Mouse (Mus musculus) forebrain, embryonic 16.5 days (tissue): ENCODE results near the gene Rnase13. TPM values are rescaled to one million over a fixed set of nuclear protein-coding genes. Genes with fewer than 3 reads are reported as not detected.

Source experiments
- ATAC-seq: fragments of 200-750 bp; cut with Nextera tagmentation; 2 replicates; pipeline ENCODE4 v1.8.0; 2017; ENCODE audit warnings: mild to moderate bottlenecking, moderate library complexity
- H3K27ac ChIP-seq: fragments of 300-500 bp; sonication (generic); 2 replicates; pipeline ENCODE4 v1.5.1; 2014; ENCODE audit warnings: low read length, control low read depth
- H3K27me3 ChIP-seq: fragments of 300-500 bp; sonication (generic); replicated peaks from 2 replicates; pipeline ENCODE4 v1.6.1; 2014; ENCODE audit warnings: low read length; ENCODE audit not compliant: control insufficient read depth, insufficient read depth
- H3K36me3 ChIP-seq: fragments of 300-500 bp; sonication (generic); 2 replicates; pipeline ENCODE4 v1.6.1; 2014; ENCODE audit not compliant: control insufficient read depth, insufficient read depth
- H3K4me1 ChIP-seq: fragments of 300-500 bp; sonication (generic); replicated peaks from 2 replicates; pipeline ENCODE4 v1.6.1; 2014; ENCODE audit warnings: low read length; ENCODE audit not compliant: control insufficient read depth, insufficient read depth
- H3K4me2 ChIP-seq: fragments of 300-500 bp; sonication (generic); 2 replicates; pipeline ENCODE4 v1.6.1; 2014; ENCODE audit warnings: mild to moderate bottlenecking, low read length, control low read depth
- H3K4me3 ChIP-seq: fragments of 300-500 bp; sonication (generic); replicated peaks from 2 replicates; pipeline ENCODE4 v1.5.1; 2014; ENCODE audit warnings: mild to moderate bottlenecking, low read length, control low read depth
- H3K9ac ChIP-seq: fragments of 300-500 bp; sonication (generic); replicated peaks from 2 replicates; pipeline ENCODE4 v1.6.1; 2014; ENCODE audit warnings: low read depth, low read length, control low read depth
- H3K9me3 ChIP-seq: fragments of 300-500 bp; sonication (generic); 2 replicates; pipeline ENCODE4 v1.6.1; 2016; ENCODE audit warnings: low read length; ENCODE audit not compliant: control insufficient read depth
- WGBS: fragments of 180-500 bp; shearing (Covaris S2); extraction: QIAGEN DNeasy Blood & Tissue Kit; methylation state at CpG from one replicate; pipeline ENCODE4 v1.1.7; 2014; 5-methylcytosine and 5-hydroxymethylcytosine counted together
- polyA plus RNA-seq: library from polyadenylated mRNA; unstranded; fragments of >200 nt; fragmentation: Nextera tagmentation; extraction: Ambion mirVana; gene quantifications from 2 replicates; pipeline ENCODE4 v1.2.1, GENCODE M21; 2015

Rnase13 gene
- not detected in 2 replicates for polyA plus RNA-seq

- ATAC-seq = no peak
- Histone ChIP-seq H3K36me3 (no peaks in the 10 kb centered on the region), H3K9me3 (no peaks in the 10 kb centered on the region), H3K4me3 (no peak within 1 kb of the TSS), H3K4me1 (peaks cover 10% of the 10 kb centered on the region), H3K4me2 (no peak within 1 kb of the TSS), H3K27me3 (no peaks in the 10 kb centered on the region), H3K9ac (no peak within 1 kb of the TSS), H3K27ac (no peak within 1 kb of the TSS)
- WGBS = 62% methylated on average over 7 of the region's 7 CpGs
These were observed at the start of gene Rnase13 for GRCm38 (mm10) chr14:51922571-51922865. Gene Rnase13, minus strand, starts transcription at chr14:51922773.

GRCm38 (mm10) chr14:51967400-51967799 is 44.8 kb upstream of the Rnase13 start:
- WGBS = 62% methylated on average over 3 of the region's 3 CpGs
- Histone ChIP-seq H3K9me3 (no peaks in the 10 kb centered on the region), H3K4me2 (no peak overlapping the region), H3K4me1 (no peaks in the 10 kb centered on the region), H3K27me3 (no peaks in the 10 kb centered on the region), H3K9ac (no peak overlapping the region), H3K27ac (no peak overlapping the region), H3K4me3 (no peak overlapping the region), H3K36me3 (no peaks in the 10 kb centered on the region)
- no peak for ATAC-seq

GRCm38 (mm10) chr14:51960316-51960715 is 37.7 kb upstream of the Rnase13 start:
- H3K4me3 ChIP-seq = no peak overlapping the region
- no peak overlapping the region for H3K4me2 ChIP-seq
- H3K9me3 ChIP-seq = no peaks in the 10 kb centered on the region
- 83% methylated on average over 2 of the region's 2 CpGs for WGBS
- ATAC-seq = no peak
- H3K27me3 ChIP-seq = no peaks in the 10 kb centered on the region
- H3K36me3 ChIP-seq = no peaks in the 10 kb centered on the region
- no peak overlapping the region for H3K27ac ChIP-seq
- no peak overlapping the region for H3K9ac ChIP-seq
- no peaks in the 10 kb centered on the region for H3K4me1 ChIP-seq

DNA sequence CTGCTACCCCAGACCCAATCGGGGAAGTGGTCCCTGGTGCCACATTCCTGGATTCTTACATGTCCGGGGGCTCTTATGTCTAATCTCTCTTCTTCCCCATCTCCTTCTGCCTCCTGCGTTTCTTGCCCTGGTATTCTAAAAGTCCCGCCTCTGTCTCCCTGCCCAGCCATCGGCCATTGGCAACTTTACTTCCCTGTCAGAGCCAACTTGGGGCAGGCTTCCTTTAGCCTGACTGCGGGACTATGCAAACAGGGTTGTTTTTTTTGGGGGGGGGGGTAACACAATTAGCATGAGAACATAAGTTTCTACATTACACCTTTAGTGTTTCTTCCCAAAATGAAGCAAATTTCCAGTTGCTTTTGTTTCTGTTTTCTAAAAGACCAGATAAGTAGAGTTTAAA is 20.8 kb upstream of the Rnase13 start:
- Histone ChIP-seq H3K4me3 (no peak overlapping the region), H3K4me2 (no peak overlapping the region), H3K4me1 (no peaks in the 10 kb centered on the region), H3K27me3 (no peaks in the 10 kb centered on the region), H3K27ac (no peak overlapping the region), H3K36me3 (no peaks in the 10 kb centered on the region), H3K9me3 (no peaks in the 10 kb centered on the region), H3K9ac (no peak overlapping the region)
- WGBS = 84% methylated on average over 6 of the region's 6 CpGs
- ATAC-seq = no peak

DNA sequence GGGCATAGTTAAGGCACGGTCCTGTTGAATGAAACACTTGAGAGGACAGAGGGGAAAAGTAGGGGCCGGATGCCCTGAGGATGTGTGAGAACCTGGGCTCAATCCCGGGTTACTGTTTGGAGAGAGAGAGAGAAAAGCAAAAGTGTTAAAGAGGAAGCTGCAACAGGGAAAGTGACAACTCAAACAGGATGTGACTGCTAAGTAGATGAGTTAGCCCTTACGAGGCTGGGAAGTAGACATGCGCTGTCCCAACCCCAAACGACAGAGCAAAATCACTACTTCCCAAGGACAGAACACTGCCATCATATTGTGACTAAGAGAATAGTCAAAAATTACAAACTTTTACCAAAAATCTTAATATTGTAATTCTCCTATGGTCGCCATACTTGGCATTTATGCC is 19.7 kb upstream of the Rnase13 start:
- no peak for ATAC-seq
- 72% methylated on average over 7 of the region's 7 CpGs for WGBS
- no peak overlapping the region for H3K9ac ChIP-seq
- H3K4me2 ChIP-seq = no peak overlapping the region
- no peak overlapping the region for H3K27ac ChIP-seq
- H3K27me3 ChIP-seq = no peaks in the 10 kb centered on the region
- H3K4me3 ChIP-seq = no peak overlapping the region
- H3K36me3 ChIP-seq = no peaks in the 10 kb centered on the region
- H3K9me3 ChIP-seq = no peaks in the 10 kb centered on the region
- no peaks in the 10 kb centered on the region for H3K4me1 ChIP-seq

GRCm38 (mm10) chr14:51941577-51941976 is 19.0 kb upstream of the Rnase13 start:
- no peaks in the 10 kb centered on the region for H3K9me3 ChIP-seq
- no peak overlapping the region for H3K27ac ChIP-seq
- no peaks in the 10 kb centered on the region for H3K27me3 ChIP-seq
- no peak overlapping the region for H3K4me3 ChIP-seq
- 56% methylated on average over 9 of the region's 9 CpGs for WGBS
- no peaks in the 10 kb centered on the region for H3K4me1 ChIP-seq
- H3K9ac ChIP-seq = no peak overlapping the region
- H3K36me3 ChIP-seq = no peaks in the 10 kb centered on the region
- no peak for ATAC-seq
- H3K4me2 ChIP-seq = no peak overlapping the region

GRCm38 (mm10) chr14:51940944-51941560 is 18.5 kb upstream of the Rnase13 start:
- 43% methylated on average over 8 of the region's 8 CpGs for whole genome bisulfite sequencing
- H3K4me2 ChIP-seq = no peak overlapping the region
- no peak for ATAC-seq
- no peak overlapping the region for H3K9ac ChIP-seq
- no peaks in the 10 kb centered on the region for H3K36me3 ChIP-seq
- H3K9me3 ChIP-seq = no peaks in the 10 kb centered on the region
- no peak overlapping the region for H3K4me3 ChIP-seq
- no peaks in the 10 kb centered on the region for H3K4me1 ChIP-seq
- no peaks in the 10 kb centered on the region for H3K27me3 ChIP-seq
- H3K27ac ChIP-seq = no peak overlapping the region

GRCm38 (mm10) chr14:51939005-51939404 is 16.4 kb upstream of the Rnase13 start:
- Histone ChIP-seq H3K4me1 (no peaks in the 10 kb centered on the region), H3K9me3 (no peaks in the 10 kb centered on the region), H3K27me3 (no peaks in the 10 kb centered on the region), H3K4me3 (no peak overlapping the region), H3K9ac (no peak overlapping the region), H3K27ac (no peak overlapping the region), H3K36me3 (no peaks in the 10 kb centered on the region), H3K4me2 (no peak overlapping the region)
- 88% methylated on average over 9 of the region's 9 CpGs for WGBS
- no peak for ATAC-seq

DNA sequence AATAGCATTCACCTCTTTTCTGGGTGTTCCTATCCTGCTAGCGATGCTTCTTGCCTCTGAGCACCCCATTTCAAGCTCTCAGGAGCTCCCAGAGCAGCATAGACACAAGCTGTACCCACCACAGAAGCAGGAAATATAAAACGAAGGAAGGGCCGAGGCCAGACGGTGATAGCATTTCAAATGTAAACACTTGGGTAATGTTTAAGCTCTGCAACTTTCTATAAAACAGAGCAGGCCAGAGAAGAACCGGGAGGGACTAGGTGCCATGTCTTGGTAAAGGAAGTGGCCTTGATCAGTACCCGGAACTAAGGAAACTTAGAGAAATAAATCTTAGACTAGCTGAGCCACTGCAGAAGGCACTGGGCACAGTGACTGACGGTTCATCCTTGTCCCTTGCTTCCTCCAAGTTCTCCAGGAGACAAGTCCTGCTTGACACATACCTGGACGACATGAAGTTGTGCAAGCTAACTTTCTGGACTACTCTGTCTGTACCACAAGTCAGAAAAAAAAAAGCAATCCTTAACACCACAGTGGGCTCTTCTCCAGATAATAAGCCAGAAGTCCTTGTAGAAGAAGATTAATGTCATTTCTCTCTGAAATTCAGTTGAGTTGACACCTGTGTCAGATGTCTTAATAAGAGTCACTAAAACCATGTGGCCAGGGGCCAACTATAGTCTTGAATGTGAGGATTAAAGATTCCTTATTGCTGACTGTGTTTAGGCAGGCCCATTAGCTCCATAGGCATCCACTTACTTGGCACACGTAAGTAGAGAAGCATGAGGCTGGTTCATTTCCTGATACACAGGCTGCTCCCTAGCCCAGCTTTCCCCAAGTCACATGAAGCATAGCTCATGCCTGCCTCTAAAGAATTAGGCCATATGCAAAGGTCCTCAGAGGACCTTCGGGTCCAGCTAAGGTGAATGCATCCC is 9.8 kb upstream of the Rnase13 start:
- no peaks in the 10 kb centered on the region for H3K27me3 ChIP-seq
- no peak overlapping the region for H3K9ac ChIP-seq
- H3K4me2 ChIP-seq = no peak overlapping the region
- H3K4me3 ChIP-seq = no peak overlapping the region
- 79% methylated on average over 10 of the region's 10 CpGs for WGBS
- no peaks in the 10 kb centered on the region for H3K9me3 ChIP-seq
- no peak for ATAC-seq
- H3K36me3 ChIP-seq = no peaks in the 10 kb centered on the region
- peaks cover 11% of the 10 kb centered on the region for H3K4me1 ChIP-seq
- no peak overlapping the region for H3K27ac ChIP-seq
